8 mouse cellular contexts compared by ENCODE assay signal in genomic region chr6:31707256-31707655, GRCm38 (mm10).
"Had no signal": no experiment of that assay in that cellular context is flagged by ENCODE, and none has a peak within 500 bp of the region (broad histone marks: within the 10 kb centered on the region; RNA-seq: fewer than 3 reads in every experiment).

No protein-coding gene starts in this region.

- DNase-seq: liver, postnatal 0 days; lung, adult 2 months; lung, postnatal 14 days; lung, postnatal 36 days; right cerebral cortex, postnatal 14 days; thymus, adult 2 months; thymus, postnatal 25 days; thymus, postnatal 4 days had no signal
